Mouse (Mus musculus): ENCODE results near the gene Gapdhs. TPM values are rescaled to one million over a fixed set of nuclear protein-coding genes. Genes with fewer than 3 reads are reported as not detected.

Gapdhs gene
- polyA plus RNA-seq, 1 experiment from 2014 or later: 0.28 TPM

DNA sequence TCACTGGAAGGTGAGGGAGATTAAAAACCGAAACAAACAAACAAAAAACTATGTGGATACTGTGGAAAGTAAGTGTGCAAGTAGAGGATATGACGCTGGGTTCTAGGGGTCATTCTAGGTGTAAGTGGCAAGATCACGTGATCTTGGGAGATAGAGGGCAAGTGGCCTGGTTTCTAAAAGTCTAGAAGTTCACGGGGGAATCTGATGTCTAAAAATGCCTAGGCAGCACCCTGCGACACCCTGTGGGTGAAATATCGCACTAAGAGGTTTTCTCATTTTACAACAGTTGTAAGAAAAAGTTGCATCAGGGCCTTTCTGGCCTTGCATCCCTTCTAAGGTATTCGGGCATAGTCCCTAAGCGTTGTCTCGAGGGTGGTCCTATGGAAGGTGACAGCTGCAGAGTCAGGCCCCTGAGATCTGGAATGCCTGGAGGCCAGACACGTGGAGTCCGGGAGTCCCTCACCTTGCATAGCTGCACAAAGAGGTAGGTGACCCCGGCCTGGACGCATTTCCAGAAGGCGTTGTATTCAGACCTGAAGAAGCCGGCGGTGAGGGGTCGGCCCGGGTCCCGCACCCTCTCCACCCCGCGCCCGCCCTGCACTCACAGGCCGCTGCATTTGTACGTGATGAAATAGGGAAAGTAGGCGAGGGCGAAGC, 14.6 kb downstream of the Gapdhs start:
- H3K4me2 ChIP-seq (ENCODE audit: low read depth, low read length): peak overlapping the region; percentile 60
- peak; percentile 15 for ATAC-seq (ENCODE audit: insufficient read depth, low FRiP score)
- H3K9ac ChIP-seq (ENCODE audit: low read length): peak overlapping the region; percentile 88
- H3K27ac ChIP-seq (ENCODE audit: low read length): peak overlapping the region; percentile 31; the same call in 1 of the 2 replicates
- H3K36me3 ChIP-seq (ENCODE audit: control insufficient read depth, insufficient read depth, low read length): peaks cover 4% of the 10 kb centered on the region; the same call in 1 of the 2 replicates
- peaks cover 16% of the 10 kb centered on the region for H3K4me1 ChIP-seq (ENCODE audit: control insufficient read depth, insufficient read depth, low read length)
- no peaks in the 10 kb centered on the region for H3K9me3 ChIP-seq (replicated peaks; ENCODE audit: control insufficient read depth, low read length)
- peak overlapping the region; percentile 69 for H3K4me3 ChIP-seq (replicated peaks; ENCODE audit: low read length)
- no peaks in the 10 kb centered on the region for H3K27me3 ChIP-seq (ENCODE audit: control insufficient read depth, insufficient read depth, low read length)
- 6% methylated on average over 26 of the region's 26 CpGs for WGBS

DNA sequence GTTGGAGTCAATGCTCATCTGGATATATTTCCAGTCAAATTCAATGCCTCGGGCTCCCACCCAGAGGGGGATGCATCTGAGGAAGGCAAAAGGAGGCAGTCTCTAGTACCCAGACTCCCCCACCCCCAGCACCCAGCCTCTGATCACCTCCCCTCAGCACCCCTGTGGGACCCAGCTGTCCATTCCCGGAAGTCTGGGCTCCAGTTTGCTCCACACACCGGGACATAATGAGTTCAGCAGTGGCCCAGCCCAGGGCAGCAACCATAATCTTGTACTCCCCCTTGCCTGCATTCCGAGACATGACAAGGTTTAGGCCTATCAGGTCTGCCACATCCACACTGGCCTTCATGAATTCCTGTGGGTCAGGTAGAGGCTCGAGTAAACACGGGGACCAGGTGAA, 15.3 kb downstream of the Gapdhs start:
- H3K9me3 ChIP-seq (replicated peaks; ENCODE audit: control insufficient read depth, low read length): no peaks in the 10 kb centered on the region
- peak overlapping the region; percentile 60 for H3K4me2 ChIP-seq (ENCODE audit: low read depth, low read length)
- H3K4me1 ChIP-seq (ENCODE audit: control insufficient read depth, insufficient read depth, low read length): peaks cover 16% of the 10 kb centered on the region
- H3K36me3 ChIP-seq (ENCODE audit: control insufficient read depth, insufficient read depth, low read length): peaks cover 4% of the 10 kb centered on the region; the same call in 1 of the 2 replicates
- no peaks in the 10 kb centered on the region for H3K27me3 ChIP-seq (ENCODE audit: control insufficient read depth, insufficient read depth, low read length)
- ATAC-seq (ENCODE audit: insufficient read depth, low FRiP score): no peak
- 66% methylated on average over 6 of the region's 6 CpGs for WGBS
- peak overlapping the region; percentile 88 for H3K9ac ChIP-seq (ENCODE audit: low read length)
- peak overlapping the region; percentile 69 for H3K4me3 ChIP-seq (replicated peaks; ENCODE audit: low read length)
- H3K27ac ChIP-seq (ENCODE audit: low read length): no peak overlapping the region

DNA sequence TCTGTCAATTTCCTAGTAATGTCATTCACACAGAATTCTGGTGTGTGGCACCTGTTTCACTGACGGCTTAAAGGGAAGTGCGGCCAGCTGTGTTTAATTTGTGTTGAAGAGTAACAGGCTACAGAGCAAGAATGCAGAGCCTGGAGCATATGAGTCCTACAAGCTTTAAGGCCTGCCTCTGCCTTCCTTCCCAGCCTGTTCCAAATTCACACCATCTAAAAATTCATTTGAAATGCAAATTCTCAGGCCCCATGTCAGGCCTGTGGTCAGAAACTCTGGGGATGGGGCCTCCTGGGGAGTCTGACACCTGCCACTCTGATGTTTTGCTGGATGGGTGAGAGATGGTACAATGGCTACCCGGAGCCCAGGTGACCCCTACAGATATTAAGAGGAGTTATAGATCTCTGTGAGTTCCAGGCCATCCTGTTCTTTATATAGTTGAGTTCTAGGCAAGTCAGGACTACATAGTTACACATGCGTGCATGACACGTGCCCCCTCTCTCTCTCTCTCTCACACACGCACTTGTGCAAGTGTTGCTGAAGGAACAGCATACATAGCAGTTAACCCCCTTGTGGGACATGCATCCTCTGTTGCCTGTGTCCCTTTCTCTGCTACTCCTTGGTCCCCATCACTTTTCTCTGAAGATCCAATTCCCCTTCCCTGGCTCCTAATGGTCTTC, 20.1 kb downstream of the Gapdhs start:
- no peak overlapping the region for H3K4me2 ChIP-seq (ENCODE audit: low read depth, low read length)
- H3K9ac ChIP-seq (ENCODE audit: low read length): no peak overlapping the region
- no peak for ATAC-seq (ENCODE audit: insufficient read depth, low FRiP score)
- H3K4me3 ChIP-seq (replicated peaks; ENCODE audit: low read length): no peak overlapping the region
- 60% methylated on average over 6 of the region's 6 CpGs for WGBS
- no peak overlapping the region for H3K27ac ChIP-seq (ENCODE audit: low read length)
- H3K4me1 ChIP-seq (ENCODE audit: control insufficient read depth, insufficient read depth, low read length): peaks cover 9% of the 10 kb centered on the region
- H3K36me3 ChIP-seq (ENCODE audit: control insufficient read depth, insufficient read depth, low read length): peaks cover 4% of the 10 kb centered on the region; the same call in 1 of the 2 replicates
- H3K27me3 ChIP-seq (ENCODE audit: control insufficient read depth, insufficient read depth, low read length): no peaks in the 10 kb centered on the region
- H3K9me3 ChIP-seq (replicated peaks; ENCODE audit: control insufficient read depth, low read length): no peaks in the 10 kb centered on the region

DNA sequence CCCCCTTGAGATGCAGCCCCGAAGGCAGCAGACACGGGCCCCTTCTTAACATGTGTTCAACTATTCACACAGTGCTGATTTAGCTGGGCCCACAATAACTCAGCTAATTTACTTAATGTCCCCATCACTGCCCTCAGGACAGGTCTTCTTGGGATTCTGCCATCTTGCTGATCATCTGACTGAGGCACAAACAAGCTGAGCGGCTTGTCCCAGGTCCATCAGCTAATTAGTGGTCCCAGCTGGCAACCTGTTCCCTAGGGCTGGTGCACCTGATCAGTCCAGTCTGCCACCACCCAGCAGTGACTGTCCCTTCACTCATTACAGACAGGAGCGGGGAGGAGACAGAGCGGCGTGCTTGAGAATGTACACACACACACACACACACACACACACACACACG, 22.2 kb downstream of the Gapdhs start:
- Histone ChIP-seq H3K4me3 (replicated peaks; ENCODE audit: low read length) (no peak overlapping the region), H3K27ac (ENCODE audit: low read length) (no peak overlapping the region), H3K4me2 (ENCODE audit: low read depth, low read length) (no peak overlapping the region), H3K4me1 (ENCODE audit: control insufficient read depth, insufficient read depth, low read length) (peaks cover 14% of the 10 kb centered on the region), H3K9ac (ENCODE audit: low read length) (no peak overlapping the region), H3K9me3 (replicated peaks; ENCODE audit: control insufficient read depth, low read length) (no peaks in the 10 kb centered on the region), H3K27me3 (ENCODE audit: control insufficient read depth, insufficient read depth, low read length) (peaks cover 10% of the 10 kb centered on the region), H3K36me3 (ENCODE audit: control insufficient read depth, insufficient read depth, low read length) (no peaks in the 10 kb centered on the region)
- no peak for ATAC-seq (ENCODE audit: insufficient read depth, low FRiP score)
- 79% methylated on average over 7 of the region's 7 CpGs for WGBS

DNA sequence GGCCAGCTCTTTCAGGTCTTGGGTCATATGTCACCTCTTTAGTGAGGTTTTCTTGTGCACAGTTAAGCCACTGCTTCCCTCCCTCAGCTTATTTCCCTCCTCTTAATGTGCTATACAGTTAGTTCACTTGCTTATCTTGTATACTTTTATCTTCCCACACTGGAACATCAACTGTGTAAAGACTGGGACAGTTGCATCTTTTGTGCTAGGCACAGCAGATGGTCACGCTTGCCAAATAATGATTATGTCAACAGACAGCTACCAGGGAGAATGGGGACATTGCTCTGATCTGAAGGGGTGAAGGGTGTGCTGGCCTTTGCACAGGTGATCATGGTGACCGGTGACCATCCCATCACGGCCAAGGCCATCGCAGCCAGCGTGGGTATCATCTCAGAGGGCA, 23.8 kb downstream of the Gapdhs start:
- Histone ChIP-seq H3K27me3 (ENCODE audit: control insufficient read depth, insufficient read depth, low read length) (peaks cover 14% of the 10 kb centered on the region), H3K9ac (ENCODE audit: low read length) (no peak overlapping the region), H3K27ac (ENCODE audit: low read length) (no peak overlapping the region), H3K4me2 (ENCODE audit: low read depth, low read length) (no peak overlapping the region), H3K4me3 (replicated peaks; ENCODE audit: low read length) (no peak overlapping the region), H3K9me3 (replicated peaks; ENCODE audit: control insufficient read depth, low read length) (no peaks in the 10 kb centered on the region), H3K36me3 (ENCODE audit: control insufficient read depth, insufficient read depth, low read length) (no peaks in the 10 kb centered on the region), H3K4me1 (ENCODE audit: control insufficient read depth, insufficient read depth, low read length) (peaks cover 14% of the 10 kb centered on the region)
- 90% methylated on average over 5 of the region's 5 CpGs for WGBS
- no peak for ATAC-seq (ENCODE audit: insufficient read depth, low FRiP score)

DNA sequence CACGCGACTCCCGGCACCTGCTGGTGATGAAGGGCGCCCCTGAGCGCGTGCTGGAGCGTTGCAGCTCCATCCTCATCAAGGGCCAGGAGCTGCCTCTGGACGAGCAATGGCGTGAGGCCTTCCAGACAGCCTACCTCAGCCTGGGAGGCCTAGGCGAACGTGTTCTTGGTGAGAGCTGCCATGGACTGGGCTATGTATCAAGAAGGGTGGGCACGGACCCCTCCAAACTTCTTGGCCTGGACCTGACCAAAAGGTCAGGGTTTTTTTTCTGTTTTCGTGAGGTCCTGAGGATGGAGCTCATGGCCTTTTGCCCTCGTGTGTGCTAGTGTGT, 25.8 kb downstream of the Gapdhs start:
- peak overlapping the region; percentile 46 for H3K4me3 ChIP-seq (replicated peaks; ENCODE audit: low read length)
- no peaks in the 10 kb centered on the region for H3K36me3 ChIP-seq (ENCODE audit: control insufficient read depth, insufficient read depth, low read length)
- H3K9ac ChIP-seq (ENCODE audit: low read length): peak overlapping the region; percentile 55
- H3K27ac ChIP-seq (ENCODE audit: low read length): no peak overlapping the region
- WGBS: 13% methylated on average over 14 of the region's 14 CpGs
- no peaks in the 10 kb centered on the region for H3K9me3 ChIP-seq (replicated peaks; ENCODE audit: control insufficient read depth, low read length)
- peaks cover 14% of the 10 kb centered on the region for H3K4me1 ChIP-seq (ENCODE audit: control insufficient read depth, insufficient read depth, low read length)
- no peak for ATAC-seq (ENCODE audit: insufficient read depth, low FRiP score)
- peak overlapping the region; percentile 72 for H3K4me2 ChIP-seq (ENCODE audit: low read depth, low read length)
- H3K27me3 ChIP-seq (ENCODE audit: control insufficient read depth, insufficient read depth, low read length): peaks cover 14% of the 10 kb centered on the region

DNA sequence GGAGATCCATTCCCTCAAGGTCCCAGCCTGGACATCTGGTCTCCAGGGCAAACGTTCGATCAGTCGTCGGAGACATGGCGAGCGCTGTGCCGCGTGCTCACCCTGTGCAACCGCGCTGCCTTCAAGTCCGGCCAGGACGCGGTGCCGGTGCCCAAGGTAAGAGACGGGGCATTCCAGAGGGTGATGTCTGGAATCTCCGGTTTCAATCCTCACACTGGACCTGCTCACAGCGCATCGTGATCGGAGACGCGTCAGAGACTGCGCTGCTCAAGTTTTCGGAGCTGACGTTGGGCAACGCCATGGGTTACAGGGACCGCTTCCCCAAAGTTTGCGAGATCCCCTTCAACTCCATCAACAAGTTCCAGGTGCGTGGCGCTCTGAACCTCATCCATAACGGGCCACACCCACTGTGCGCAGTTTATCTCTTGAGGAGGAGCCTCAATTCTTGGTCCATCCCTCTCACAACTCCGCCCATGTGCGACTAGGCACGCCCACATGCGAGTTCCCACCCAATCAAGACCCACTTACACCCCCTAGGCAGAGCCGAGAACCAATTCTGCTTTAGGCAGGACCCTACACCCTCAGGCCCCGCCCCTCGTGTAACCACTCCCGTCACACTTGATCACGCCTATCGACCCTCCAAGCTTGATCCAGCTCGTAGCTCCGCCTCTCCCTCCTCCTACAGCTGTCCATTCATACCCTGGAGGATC, 26.3 kb downstream of the Gapdhs start:
- peak; percentile 97 for ATAC-seq (ENCODE audit: insufficient read depth, low FRiP score)
- Histone ChIP-seq H3K27me3 (ENCODE audit: control insufficient read depth, insufficient read depth, low read length) (peaks cover 14% of the 10 kb centered on the region), H3K9ac (ENCODE audit: low read length) (peak overlapping the region; percentile 55), H3K9me3 (replicated peaks; ENCODE audit: control insufficient read depth, low read length) (no peaks in the 10 kb centered on the region), H3K36me3 (ENCODE audit: control insufficient read depth, insufficient read depth, low read length) (no peaks in the 10 kb centered on the region), H3K4me1 (ENCODE audit: control insufficient read depth, insufficient read depth, low read length) (peaks cover 14% of the 10 kb centered on the region), H3K27ac (ENCODE audit: low read length) (no peak overlapping the region), H3K4me3 (replicated peaks; ENCODE audit: low read length) (peak overlapping the region; percentile 46), H3K4me2 (ENCODE audit: low read depth, low read length) (peak overlapping the region; percentile 72)
- 1% methylated on average over 43 of the region's 43 CpGs for WGBS

DNA sequence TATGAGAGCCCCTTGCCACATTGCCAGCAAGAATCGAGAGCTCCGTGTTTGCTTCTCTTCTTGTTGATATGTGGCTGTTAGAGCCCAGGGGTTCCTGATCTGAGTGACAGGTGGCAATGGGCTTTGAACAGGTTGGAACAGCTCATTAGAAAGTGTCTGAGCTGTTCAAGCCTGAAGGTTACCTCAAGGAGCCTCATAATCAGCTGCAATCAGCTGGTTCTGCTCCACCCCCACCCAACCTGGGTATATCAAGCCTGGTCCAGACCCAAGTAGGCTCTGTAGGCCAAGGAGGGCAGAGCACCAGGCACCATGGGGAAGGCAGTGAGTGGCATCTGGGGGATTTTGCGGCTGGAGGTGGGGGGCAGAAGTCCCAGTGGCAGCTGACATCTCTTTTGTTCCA, 31.5 kb downstream of the Gapdhs start, which contains the start of gene Atp4a:
TSS of gene Atp4a (plus strand) at position 268 of the 400 bp plus-strand sequence.
- H3K9ac ChIP-seq (ENCODE audit: low read length): no peak within 1 kb of the TSS
- 70% methylated on average over 3 of the region's 3 CpGs for WGBS
- H3K27ac ChIP-seq (ENCODE audit: low read length): no peak within 1 kb of the TSS
- no peak within 1 kb of the TSS for H3K4me2 ChIP-seq (ENCODE audit: low read depth, low read length)
- no peak within 1 kb of the TSS for H3K4me3 ChIP-seq (replicated peaks; ENCODE audit: low read length)
- no peaks in the 10 kb centered on the region for H3K9me3 ChIP-seq (replicated peaks; ENCODE audit: control insufficient read depth, low read length)
- H3K27me3 ChIP-seq (ENCODE audit: control insufficient read depth, insufficient read depth, low read length): peaks cover 11% of the 10 kb centered on the region
- H3K36me3 ChIP-seq (ENCODE audit: control insufficient read depth, insufficient read depth, low read length): no peaks in the 10 kb centered on the region
- ATAC-seq (ENCODE audit: insufficient read depth, low FRiP score): no peak
- peaks cover 3% of the 10 kb centered on the region for H3K4me1 ChIP-seq (ENCODE audit: control insufficient read depth, insufficient read depth, low read length)

DNA sequence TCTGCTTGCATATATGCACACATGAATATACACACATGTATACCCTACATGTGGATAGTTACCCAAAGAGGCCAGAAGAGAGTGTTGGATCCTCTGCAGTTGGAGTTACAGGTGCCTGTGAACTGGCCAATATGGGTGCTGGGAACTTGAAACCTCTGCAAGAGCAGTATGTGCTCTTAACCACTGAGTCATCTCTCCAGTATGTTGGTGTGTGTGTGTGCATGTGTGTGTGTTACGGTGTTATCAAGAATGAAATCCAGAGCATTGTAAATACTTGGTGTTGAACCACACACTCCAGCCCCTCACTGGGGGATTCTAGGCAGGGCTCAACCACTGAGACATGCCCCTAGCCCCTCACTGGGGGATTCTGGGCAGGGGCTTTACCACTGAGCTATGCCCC, 36.0 kb downstream of the Gapdhs start:
- WGBS: 57% methylated on average over 1 of the region's 1 CpGs

More for the DNA sequence above, 36.0 kb downstream of the Gapdhs start:
- ATAC-seq (ENCODE audit: insufficient read depth, low FRiP score): no peak
- H3K9me3 ChIP-seq (replicated peaks; ENCODE audit: control insufficient read depth, low read length): no peaks in the 10 kb centered on the region
- H3K9ac ChIP-seq (ENCODE audit: low read length): no peak overlapping the region
- no peak overlapping the region for H3K4me2 ChIP-seq (ENCODE audit: low read depth, low read length)
- no peaks in the 10 kb centered on the region for H3K27me3 ChIP-seq (ENCODE audit: control insufficient read depth, insufficient read depth, low read length)
- H3K36me3 ChIP-seq (ENCODE audit: control insufficient read depth, insufficient read depth, low read length): no peaks in the 10 kb centered on the region
- H3K4me1 ChIP-seq (ENCODE audit: control insufficient read depth, insufficient read depth, low read length): no peaks in the 10 kb centered on the region
- no peak overlapping the region for H3K4me3 ChIP-seq (replicated peaks; ENCODE audit: low read length)
- no peak overlapping the region; the same call in 1 of the 2 replicates for H3K27ac ChIP-seq (ENCODE audit: low read length)
